Mouse (Mus musculus) bone marrow, adult 2 months (tissue): ENCODE measurements around the gene Parp6. TPM values are rescaled to one million over a fixed set of nuclear protein-coding genes. Genes with fewer than 3 reads are reported as not detected.
A peak's percentile ranks its signal among the peaks of the same experiment; 100 is the strongest.

Source experiments
- H3K27ac ChIP-seq: fragments of 200-500 bp; 2 replicates; pipeline ENCODE4 v1.5.1; 2012; ENCODE audit warnings: low read depth, mild to moderate bottlenecking, control low read depth, inconsistent platforms, low read length; ENCODE audit not compliant: control insufficient read depth, poor library complexity, insufficient read depth
- H3K4me1 ChIP-seq: fragments of 200-500 bp; 2 replicates; pipeline ENCODE4 v1.6.1; 2011; ENCODE audit warnings: low read length; ENCODE audit not compliant: control insufficient read depth, insufficient read depth
- H3K4me3 ChIP-seq: fragments of 200-500 bp; replicated peaks from 2 replicates; pipeline ENCODE3; 2011; ENCODE audit warnings: mild to moderate bottlenecking, low read depth, low read length, control low read depth; ENCODE audit not compliant: control insufficient read depth
- CTCF ChIP-seq: fragments of 200-500 bp; IDR thresholded peaks from 2 replicates; pipeline ENCODE4 v1.5.1; 2011; ENCODE audit warnings: low read length, control low read depth; ENCODE audit not compliant: control insufficient read depth, insufficient read depth
- POLR2A ChIP-seq: fragments of 200-500 bp; IDR thresholded peaks from 2 replicates; pipeline ENCODE4 v1.6.1; 2011; ENCODE audit warnings: low read depth, mild to moderate bottlenecking, control low read depth, low read length, borderline replicate concordance; ENCODE audit not compliant: control insufficient read depth
- WGBS: fragments of 180-500 bp; shearing (Covaris S2); methylation state at CpG from one replicate; pipeline ENCODE4 v1.1.7; 2018; 5-methylcytosine and 5-hydroxymethylcytosine counted together
- polyA plus RNA-seq: library from polyadenylated mRNA; stranded (reverse); fragments of >200 nt; gene quantifications from 2 replicates; pipeline ENCODE4 v1.2.4, GENCODE M21; 2011; ENCODE audit warnings: low replicate concordance; ENCODE audit not compliant: missing spikeins, insufficient read depth, insufficient read length

Gene Parp6
- polyA plus RNA-seq, 1 experiment = 41.4 TPM

DNA sequence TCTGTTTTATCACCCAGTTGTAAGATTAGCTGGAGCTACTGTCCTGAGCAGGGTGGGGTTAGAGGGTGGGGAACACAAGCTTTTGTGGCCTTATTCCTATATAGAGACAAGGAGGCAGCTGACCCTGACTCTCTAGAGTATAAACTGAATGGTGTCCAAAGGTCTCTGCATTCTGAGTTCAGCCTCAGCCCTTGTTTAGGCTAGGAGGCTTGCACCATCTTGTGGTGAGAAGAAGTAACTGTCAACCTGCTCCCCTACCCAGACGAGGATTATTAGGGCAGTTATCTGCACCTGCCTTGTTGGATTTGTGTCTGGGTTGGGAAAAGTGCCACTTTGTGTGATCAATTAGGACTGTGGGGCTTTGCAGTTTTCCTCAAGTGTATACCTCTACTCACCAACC lies 61.2 kb downstream of the Parp6 start:
- Histone ChIP-seq H3K4me3 (no peak overlapping the region), H3K4me1 (no peaks in the 10 kb centered on the region), H3K27ac (no peak overlapping the region)
- WGBS = 17% methylated on average over 1 of the region's 1 CpGs
- no peak for TF ChIP-seq POLR2A
- TF ChIP-seq CTCF = peak; percentile 61

DNA sequence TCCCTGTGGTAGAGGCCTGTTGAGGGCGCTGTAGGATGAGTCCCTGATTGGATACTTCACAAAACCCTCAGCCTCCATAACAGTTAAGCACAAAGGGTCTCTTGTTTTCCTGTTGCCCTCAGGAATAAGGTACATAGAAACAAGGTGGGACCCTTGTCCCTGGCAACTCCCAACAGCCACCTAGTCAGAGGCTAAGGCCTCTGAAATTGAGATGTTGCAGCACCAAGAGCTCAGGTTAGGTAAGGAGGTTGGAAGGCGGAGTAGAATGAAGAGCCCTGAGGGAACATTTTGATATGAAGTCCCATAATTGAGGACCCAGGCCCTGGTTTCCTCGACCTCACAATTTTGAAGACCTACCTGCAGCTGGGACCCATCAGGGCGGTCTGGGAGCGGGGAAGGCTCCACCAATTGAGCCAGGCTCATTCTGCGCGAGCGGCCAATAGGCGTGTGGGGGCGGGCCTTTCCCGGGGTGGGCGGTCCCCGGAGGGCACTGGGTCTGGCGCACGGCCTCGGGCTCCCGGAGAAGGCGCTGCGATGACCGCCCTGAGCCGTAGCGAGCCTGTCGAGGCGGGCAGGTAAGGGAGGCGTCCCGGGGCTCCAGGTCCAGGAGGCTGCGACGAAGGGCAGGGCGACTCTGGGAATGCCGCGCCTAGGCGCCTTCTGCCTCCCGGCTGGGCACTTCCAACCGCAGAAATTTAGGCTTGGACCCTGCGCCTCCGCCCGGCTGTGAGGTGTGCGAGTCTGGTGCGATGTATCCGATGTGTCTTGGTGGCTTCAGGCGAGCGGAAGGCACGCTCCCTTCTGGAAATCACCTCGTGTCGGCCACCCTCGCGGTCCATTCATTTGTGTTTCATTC lies 62.8 kb downstream of the Parp6 start, which contains the start of gene Gramd2:
Gene Gramd2 (plus strand): TSS at position 467 of the 856 bp plus-strand sequence.
- Histone ChIP-seq H3K27ac (no peak within 1 kb of the TSS), H3K4me3 (no peak within 1 kb of the TSS), H3K4me1 (no peaks in the 10 kb centered on the region)
- WGBS = 5% methylated on average over 47 of the region's 47 CpGs
- TF ChIP-seq CTCF (no peak), POLR2A (no peak)

DNA sequence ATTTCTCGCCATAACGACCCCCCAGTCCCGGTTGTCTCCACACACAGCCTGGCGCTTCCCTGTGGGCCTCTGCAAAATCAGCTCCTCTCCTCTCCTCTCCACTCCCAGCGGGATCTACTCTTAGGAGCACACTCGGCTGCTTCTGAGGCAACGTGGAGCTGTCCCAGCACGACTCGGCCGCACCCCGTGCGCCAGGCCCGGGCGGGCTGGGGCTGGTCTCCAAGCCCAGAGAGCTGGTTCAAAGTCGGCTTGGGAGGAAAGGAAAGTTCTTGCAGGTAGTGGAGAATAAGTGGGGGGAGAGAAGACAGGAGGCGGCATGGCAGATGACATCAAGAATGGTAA lies 63.4 kb downstream of the Parp6 start:
- Histone ChIP-seq H3K4me3 (no peak overlapping the region), H3K27ac (no peak overlapping the region), H3K4me1 (no peaks in the 10 kb centered on the region)
- TF ChIP-seq CTCF = no peak
- no peak for TF ChIP-seq POLR2A
- 30% methylated on average over 16 of the region's 16 CpGs for WGBS

DNA sequence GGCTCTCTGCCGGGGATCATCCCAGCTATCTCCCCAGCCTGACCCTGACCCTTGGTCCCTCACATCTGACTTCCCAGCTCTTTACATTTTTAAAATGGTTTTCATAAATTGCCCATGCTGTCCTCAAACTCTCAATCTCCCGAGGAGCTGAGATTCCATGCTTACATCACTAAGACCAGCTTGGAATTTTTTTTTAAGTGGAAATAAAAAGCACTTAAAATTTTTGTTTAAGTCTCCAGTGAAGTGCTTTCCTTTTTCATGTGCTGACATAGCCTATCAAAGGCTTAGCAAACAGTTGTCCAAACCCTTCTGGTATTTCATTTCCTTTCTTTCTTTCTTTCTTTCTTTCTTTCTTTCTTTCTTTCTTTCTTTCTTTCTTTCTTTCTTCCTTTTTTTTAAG lies 66.9 kb downstream of the Parp6 start:
- TF ChIP-seq POLR2A = no peak
- H3K4me1 ChIP-seq = no peaks in the 10 kb centered on the region
- no peak overlapping the region for H3K4me3 ChIP-seq
- WGBS = 70% methylated on average over 2 of the region's 2 CpGs
- H3K27ac ChIP-seq = no peak overlapping the region

DNA sequence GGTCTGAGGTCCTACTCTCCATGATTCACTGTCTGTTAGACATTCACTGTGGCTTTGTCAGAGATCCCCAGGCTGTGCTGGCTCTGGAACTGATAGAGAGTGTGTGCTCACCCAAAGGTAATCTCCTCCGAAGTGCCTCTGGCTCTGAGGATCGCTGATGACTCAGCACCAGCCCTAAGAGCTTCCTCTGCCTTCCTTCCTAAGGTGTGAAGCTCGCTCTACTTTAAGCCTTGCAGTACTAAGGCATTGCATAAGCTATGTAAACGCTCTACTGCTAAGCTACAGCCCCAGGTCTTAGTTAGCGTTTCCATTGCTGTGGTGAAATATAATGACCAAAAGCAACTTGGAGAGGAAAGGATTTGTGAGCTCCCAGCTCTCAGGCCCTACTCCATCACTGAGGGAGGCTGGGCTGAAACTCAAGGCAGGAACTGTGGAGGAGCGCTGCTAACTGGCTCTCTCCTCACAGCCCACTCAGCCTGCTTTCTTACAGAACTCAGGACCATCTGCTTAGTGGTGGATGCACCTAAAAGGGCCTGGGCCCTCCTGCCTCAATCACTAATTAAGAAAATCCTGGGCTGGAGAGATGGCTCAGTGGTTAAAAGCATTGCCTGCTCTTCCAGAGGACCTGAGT lies 70.4 kb downstream of the Parp6 start:
- H3K4me3 ChIP-seq = no peak overlapping the region
- no peak overlapping the region for H3K27ac ChIP-seq
- no peaks in the 10 kb centered on the region for H3K4me1 ChIP-seq
- WGBS = 18% methylated on average over 6 of the region's 6 CpGs
- TF ChIP-seq POLR2A (no peak), CTCF (no peak)

DNA sequence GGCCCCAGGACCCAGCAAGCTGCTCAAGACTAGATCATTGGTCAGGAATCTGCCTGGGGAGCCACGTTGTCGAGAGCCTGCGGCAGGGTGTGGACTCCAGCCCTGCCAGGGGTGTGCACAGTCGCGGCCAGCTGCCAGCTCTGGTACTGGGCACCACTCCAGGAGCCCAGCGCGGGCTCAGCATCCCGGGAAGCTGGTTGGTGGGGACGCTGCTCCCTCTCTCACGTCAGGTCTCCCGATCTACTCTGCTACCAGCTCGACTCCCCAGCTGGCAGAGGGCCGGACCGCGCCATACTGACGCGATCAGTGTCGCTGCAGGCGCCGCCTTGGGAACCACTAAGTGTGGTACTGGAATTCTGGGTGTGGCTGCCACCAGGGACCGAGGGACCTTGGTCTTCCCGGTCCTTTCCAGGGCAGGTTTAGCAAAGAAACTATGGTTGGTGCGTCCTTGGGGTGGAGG lies 74.6 kb downstream of the Parp6 start:
- 15% methylated on average over 23 of the region's 23 CpGs for WGBS
- H3K4me1 ChIP-seq = no peaks in the 10 kb centered on the region
- no peak overlapping the region for H3K4me3 ChIP-seq
- TF ChIP-seq CTCF (no peak), POLR2A (no peak)
- H3K27ac ChIP-seq = no peak overlapping the region

DNA sequence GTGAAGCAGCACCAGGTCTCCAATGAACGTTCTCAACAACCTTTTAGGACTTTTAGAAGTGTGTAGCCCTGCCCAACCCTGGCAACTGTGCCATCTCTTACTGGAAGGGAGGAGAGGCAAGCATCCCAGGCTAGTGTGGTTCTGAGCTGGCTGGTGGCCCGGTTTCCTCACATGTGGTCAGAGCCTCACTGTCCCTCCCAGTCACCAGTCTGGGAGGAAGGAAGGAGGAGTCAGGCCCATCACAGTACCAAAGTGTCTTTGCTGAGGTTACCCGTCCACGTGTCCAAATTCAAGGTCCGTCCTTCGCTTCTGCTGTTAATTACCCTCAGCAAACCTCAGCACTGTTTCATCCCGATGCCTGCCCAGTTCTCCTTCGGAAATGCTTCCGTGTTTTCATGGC lies 75.1 kb downstream of the Parp6 start:
- H3K4me3 ChIP-seq = no peak overlapping the region
- no peak overlapping the region for H3K27ac ChIP-seq
- 50% methylated on average over 9 of the region's 9 CpGs for WGBS
- TF ChIP-seq POLR2A (no peak), CTCF (no peak)
- H3K4me1 ChIP-seq = no peaks in the 10 kb centered on the region

DNA sequence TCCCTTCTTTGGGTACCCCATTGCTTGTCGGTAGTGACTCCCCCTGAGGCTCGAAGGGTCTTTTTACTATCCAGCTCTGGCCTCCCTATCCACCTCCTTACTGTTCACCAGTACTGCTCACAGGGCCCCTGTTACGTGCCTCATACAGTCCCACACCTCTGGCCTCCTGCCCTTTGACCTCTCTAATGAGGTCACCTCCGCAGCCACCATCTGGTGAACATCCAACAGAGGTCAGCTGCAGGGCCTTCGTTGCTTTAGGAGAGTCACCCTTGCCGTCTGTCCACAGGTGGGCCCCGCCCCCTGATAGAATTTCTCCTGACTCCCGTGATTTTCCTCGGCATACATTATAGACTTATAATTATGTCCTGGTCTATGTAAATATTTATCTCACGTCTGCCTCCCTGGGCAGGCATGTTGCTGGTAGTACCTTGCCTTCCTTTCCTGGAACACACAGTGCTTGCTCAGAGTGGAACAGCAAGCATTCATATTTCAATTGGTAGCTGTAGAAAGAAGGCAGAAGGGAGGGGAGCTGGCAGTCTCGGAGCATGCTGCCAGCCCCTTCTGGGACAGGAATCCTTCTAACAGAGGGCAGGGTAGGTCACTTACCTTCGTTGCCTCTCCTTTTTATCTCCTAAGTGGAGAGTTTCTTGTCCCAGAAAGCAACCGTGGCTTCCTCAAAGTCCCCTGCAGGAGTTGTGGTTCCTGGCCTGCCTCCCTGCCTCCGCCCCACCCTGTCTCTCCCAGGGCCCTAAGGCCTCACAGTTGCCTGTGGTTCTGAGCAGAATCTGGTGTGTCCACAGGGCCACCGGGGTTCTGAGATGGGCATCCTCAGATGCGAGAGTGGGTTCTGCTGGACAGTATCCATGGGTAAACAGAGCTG lies 77.7 kb downstream of the Parp6 start:
- WGBS = 65% methylated on average over 16 of the region's 16 CpGs
- Histone ChIP-seq H3K4me1 (no peaks in the 10 kb centered on the region), H3K27ac (no peak overlapping the region), H3K4me3 (no peak overlapping the region)
- TF ChIP-seq POLR2A (no peak), CTCF (no peak)
